Mouse (Mus musculus) heart, postnatal 4 days (tissue): ENCODE measurements around the gene Mib2. TPM values are rescaled to one million over a fixed set of nuclear protein-coding genes. Genes with fewer than 3 reads are reported as not detected.
A peak's percentile ranks its signal among the peaks of the same experiment; 100 is the strongest.
"Not testable (repeated sequence)": the region's sequence is repeated elsewhere in the genome, so short reads cannot be mapped to it uniquely, and the experiment has no call there.

ENCODE experiments used
- DNase-seq: peaks from one replicate; pipeline ENCODE4 v3.0.0; 2021
- total RNA-seq, 2 experiments: library from RNA; stranded (reverse); gene quantifications; 2 replicates each; pipeline ENCODE4 v1.2.3; 2021

Mib2 gene
- total RNA-seq, 2 experiments from 2014 or later = 15.9 to 17.7 TPM

- not testable (repeated sequence) for DNase-seq
Observed at GRCm38 (mm10) chr4:155670236-155670635, 1.2 kb upstream of the Mib2 start.

- DNase-seq = no peak
Observed at GRCm38 (mm10) chr4:155669598-155670075, 639 bp upstream of the Mib2 start.

GRCm38 (mm10) chr4:155666903-155667302, 2.1 kb downstream of the Mib2 start:
- no peak for DNase-seq

- peak; percentile 44 for DNase-seq
Observed at GRCm38 (mm10) chr4:155660641-155661040, 8.4 kb downstream of the Mib2 start.

- no peak for DNase-seq
Observed at GRCm38 (mm10) chr4:155658961-155659360, 10.0 kb downstream of the Mib2 start.

GRCm38 (mm10) chr4:155656214-155656751, 12.7 kb downstream of the Mib2 start:
- DNase-seq = no peak

- DNase-seq = peak; percentile 71
Observed at GRCm38 (mm10) chr4:155654456-155655298, 14.3 kb downstream of the Mib2 start.

GRCm38 (mm10) chr4:155654183-155654455, 14.9 kb downstream of the Mib2 start:
- DNase-seq = no peak

- DNase-seq = peak; percentile 62
Observed at GRCm38 (mm10) chr4:155653451-155654182, 15.4 kb downstream of the Mib2 start.

GRCm38 (mm10) chr4:155653086-155653450, 15.9 kb downstream of the Mib2 start, which contains the start of gene Mmp23:
Gene Mmp23 (minus strand): TSS chr4:155653384.
- DNase-seq = peak; percentile 81

- DNase-seq = no peak
Observed at GRCm38 (mm10) chr4:155652283-155653085, 16.5 kb downstream of the Mib2 start.

GRCm38 (mm10) chr4:155651553-155652269, 17.3 kb downstream of the Mib2 start:
- peak; percentile 74 for DNase-seq

GRCm38 (mm10) chr4:155649355-155649754, 19.6 kb downstream of the Mib2 start:
- DNase-seq = no peak

- no peak for DNase-seq
Observed at GRCm38 (mm10) chr4:155645721-155646120, 23.3 kb downstream of the Mib2 start.

- not testable (repeated sequence) for DNase-seq
Observed at GRCm38 (mm10) chr4:155645308-155645707, 23.7 kb downstream of the Mib2 start, which contains the start of gene Gm10563. Gene Gm10563 (minus strand): TSS chr4:155645408.

GRCm38 (mm10) chr4:155643531-155643930, 25.5 kb downstream of the Mib2 start:
- DNase-seq = no peak

GRCm38 (mm10) chr4:155635766-155636499, 33.1 kb downstream of the Mib2 start:
- no peak for DNase-seq

GRCm38 (mm10) chr4:155630267-155630666, 38.7 kb downstream of the Mib2 start:
- DNase-seq = no peak

GRCm38 (mm10) chr4:155624338-155625291, 44.4 kb downstream of the Mib2 start, which contains the start of gene Cdk11b:
Gene Cdk11b (plus strand): TSS chr4:155624854.
- peak; percentile 96 for DNase-seq

- no peak for DNase-seq
Observed at GRCm38 (mm10) chr4:155618321-155618720, 50.7 kb downstream of the Mib2 start.
